8 mouse cellular contexts compared by ENCODE assay signal in genomic region chr4:148337890-148338880, GRCm38 (mm10). TPM values are rescaled to one million over a fixed set of nuclear protein-coding genes. Genes with fewer than 3 reads are reported as not detected.
DNase-seq lines count a peak whose midpoint lies in the region; ATAC-seq and TF ChIP-seq lines count a peak whose summit lies in the region.

No protein-coding gene starts in this region.

- no peak overlapping the region for H3K4me3 ChIP-seq in heart, postnatal 0 days (ENCODE audit: low read depth, low read length)
- no peak overlapping the region for H3K4me3 ChIP-seq in embryonic facial prominence, embryonic 14.5 days (ENCODE audit: low read depth, low read length)
- no peak overlapping the region for H3K4me3 ChIP-seq in stomach, postnatal 0 days (ENCODE audit: low read depth, low read length)
- H3K4me3 ChIP-seq in thymus, adult 2 months (ENCODE audit: control insufficient read depth, insufficient read depth, low read length) = no peak overlapping the region

- DNase-seq in heart, postnatal 0 days (ENCODE audit: low spot score) = no peak
- DNase-seq in heart, postnatal 4 days = no peak
- peak; percentile 69 to 72 for DNase-seq in right cerebral cortex, postnatal 10 days (ENCODE audit: low spot score in 2 of 2)
- no peak for DNase-seq in right cerebral cortex, postnatal 4 days
- peak; percentile 16 for DNase-seq in embryonic facial prominence, embryonic 14.5 days (ENCODE audit: low spot score)
- DNase-seq in stomach, postnatal 0 days (ENCODE audit: low spot score) = no peak
- no peak for DNase-seq in spleen, postnatal 14 days (ENCODE audit: low spot score in 2 of 2)
- no peak for DNase-seq in thymus, adult 2 months

- ATAC-seq in heart, postnatal 0 days (ENCODE audit: insufficient read depth, low read depth) = no peak
- 0 out of 2 replicates have a peak, but pooled peaks have one; percentile 18 for ATAC-seq in embryonic facial prominence, embryonic 14.5 days (ENCODE audit: low read depth)
- no peak for ATAC-seq in stomach, postnatal 0 days (ENCODE audit: low FRiP score, low TSS enrichment)

- H3K27me3 ChIP-seq in heart, postnatal 0 days (ENCODE audit: control insufficient read depth, insufficient read depth, low read length) = no peaks in the 10 kb centered on the region
- no peaks in the 10 kb centered on the region for H3K27me3 ChIP-seq in embryonic facial prominence, embryonic 14.5 days (replicated peaks; ENCODE audit: control insufficient read depth, insufficient read depth, low read length)
- no peaks in the 10 kb centered on the region for H3K27me3 ChIP-seq in stomach, postnatal 0 days (ENCODE audit: control insufficient read depth, insufficient read depth, low read length)
- no peaks in the 10 kb centered on the region for H3K27me3 ChIP-seq in thymus, adult 2 months (ENCODE audit: control insufficient read depth, insufficient read depth, low read length)

- peak; percentile 23 for TF ChIP-seq CTCF in heart, postnatal 0 days (IDR thresholded peaks at IDR 0.05; ENCODE audit: low read depth)
- TF ChIP-seq CTCF in stomach, postnatal 0 days (IDR thresholded peaks at IDR 0.05; ENCODE audit: low read depth) = peak; percentile 57
- TF ChIP-seq CTCF in thymus, adult 2 months (IDR thresholded peaks at IDR 0.05; ENCODE audit: borderline replicate concordance, control insufficient read depth, extremely low read depth, insufficient read depth, low read length, poor library complexity) = no peak

- no peak for TF ChIP-seq EP300 in heart, postnatal 0 days (IDR thresholded peaks at IDR 0.05; ENCODE audit: low read depth)
- no peak for TF ChIP-seq EP300 in stomach, postnatal 0 days (optimal IDR thresholded peaks at IDR 0.05)

- no peak overlapping the region for H3K27ac ChIP-seq in heart, postnatal 0 days (ENCODE audit: low read depth)
- no peak overlapping the region for H3K27ac ChIP-seq in embryonic facial prominence, embryonic 14.5 days (replicated peaks; ENCODE audit: low read depth, low read length)
- no peak overlapping the region for H3K27ac ChIP-seq in stomach, postnatal 0 days (replicated peaks)
- H3K27ac ChIP-seq in thymus, adult 2 months (ENCODE audit: control insufficient read depth, insufficient read depth, low read length) = no peak overlapping the region

- WGBS in heart, postnatal 0 days = 60% methylated on average over 13 of the region's 13 CpGs
- 64% methylated on average over 13 of the region's 13 CpGs for WGBS in embryonic facial prominence, embryonic 14.5 days
- 51% methylated on average over 13 of the region's 13 CpGs for WGBS in stomach, postnatal 0 days
- 64% methylated on average over 13 of the region's 13 CpGs for WGBS in thymus, adult 2 months

- no peaks in the 10 kb centered on the region for H3K36me3 ChIP-seq in heart, postnatal 0 days (replicated peaks; ENCODE audit: control insufficient read depth, insufficient read depth, low read length)
- no peaks in the 10 kb centered on the region for H3K36me3 ChIP-seq in embryonic facial prominence, embryonic 14.5 days (ENCODE audit: control insufficient read depth, insufficient read depth, low read length)
- no peaks in the 10 kb centered on the region for H3K36me3 ChIP-seq in stomach, postnatal 0 days (ENCODE audit: control insufficient read depth, insufficient read depth, low read length)
- no peaks in the 10 kb centered on the region for H3K36me3 ChIP-seq in thymus, adult 2 months (ENCODE audit: control insufficient read depth, insufficient read depth, low read length)

- H3K9ac ChIP-seq in heart, postnatal 0 days (replicated peaks; ENCODE audit: low read depth, low read length) = no peak overlapping the region
- H3K9ac ChIP-seq in embryonic facial prominence, embryonic 14.5 days (ENCODE audit: low read depth, low read length) = no peak overlapping the region
- no peak overlapping the region for H3K9ac ChIP-seq in stomach, postnatal 0 days (ENCODE audit: low read length)

- no peak overlapping the region for H3K4me2 ChIP-seq in heart, postnatal 0 days (ENCODE audit: low read depth, low read length)
- no peak overlapping the region for H3K4me2 ChIP-seq in embryonic facial prominence, embryonic 14.5 days (ENCODE audit: low read depth, low read length)
- no peak overlapping the region for H3K4me2 ChIP-seq in stomach, postnatal 0 days (replicated peaks; ENCODE audit: low read depth)

- no peaks in the 10 kb centered on the region for H3K9me3 ChIP-seq in heart, postnatal 0 days (replicated peaks; ENCODE audit: control insufficient read depth, low read length)
- H3K9me3 ChIP-seq in embryonic facial prominence, embryonic 14.5 days (ENCODE audit: control insufficient read depth, low read length) = no peaks in the 10 kb centered on the region
- H3K9me3 ChIP-seq in stomach, postnatal 0 days (ENCODE audit: control insufficient read depth, low read length) = no peaks in the 10 kb centered on the region

- TF ChIP-seq POLR2A in thymus, adult 2 months (IDR thresholded peaks at IDR 0.05; ENCODE audit: control insufficient read depth, extremely low read depth, insufficient read depth, low read length, poor library complexity) = no peak

- no peaks in the 10 kb centered on the region for H3K4me1 ChIP-seq in heart, postnatal 0 days (ENCODE audit: control insufficient read depth, insufficient read depth)
- no peaks in the 10 kb centered on the region for H3K4me1 ChIP-seq in embryonic facial prominence, embryonic 14.5 days (ENCODE audit: control insufficient read depth, insufficient read depth, low read length)
- H3K4me1 ChIP-seq in stomach, postnatal 0 days (replicated peaks; ENCODE audit: control insufficient read depth, insufficient read depth) = no peaks in the 10 kb centered on the region
- H3K4me1 ChIP-seq in thymus, adult 2 months (replicated peaks; ENCODE audit: control insufficient read depth, insufficient read depth, low read length) = no peaks in the 10 kb centered on the region

RNA-seq across cellular contexts. Expression of gene Disp3, which starts 50.4 kb away (rescaled TPM):
- 0.39 TPM in 1 of 2 replicates, not detected in the other for total RNA-seq in heart, postnatal 0 days (2014; rRNA removed; ENCODE audit: low replicate concordance)
- polyA plus RNA-seq in heart, postnatal 0 days (2015; fragmentation: Nextera tagmentation; extraction: Ambion mirVana) = 0.11 TPM in 1 of 2 replicates, not detected in the other
- under 1 TPM; 0.14 to 0.19 TPM for total RNA-seq in heart, postnatal 4 days (2021)
- polyA plus RNA-seq in embryonic facial prominence, embryonic 14.5 days (2014; fragmentation: Nextera tagmentation; extraction: Ambion mirVana) = 0.15 and 0.56 TPM in 2 replicates
- 0.04 and 0.06 TPM in 2 replicates for polyA plus RNA-seq in stomach, postnatal 0 days (2015; fragmentation: Nextera tagmentation; extraction: Ambion mirVana)
- 0.04 and 0.26 TPM in 2 replicates for polyA plus RNA-seq in thymus, adult 2 months (2012; rRNA removed)

Comparison
In these comparisons a context has a peak if more than half of its experiments do, and no peak if none do; other contexts are left out.
1. DNase-seq: peak in right cerebral cortex, postnatal 10 days (2 of 2) and embryonic facial prominence, embryonic 14.5 days (single experiment); none in heart, postnatal 0 days (single experiment), heart, postnatal 4 days (single experiment), right cerebral cortex, postnatal 4 days (single experiment), stomach, postnatal 0 days (single experiment), spleen, postnatal 14 days (0 of 2) and thymus, adult 2 months (single experiment).